Comparison of ENCODE assay signal across 10 mouse cellular contexts in genomic region chr19:53461025-53462015, GRCm38 (mm10).
DNase-seq lines count a peak whose midpoint lies in the region; ATAC-seq lines count a peak whose summit lies in the region.
"Had no signal": no experiment of that assay in that cellular context is flagged by ENCODE, and none has a peak within 500 bp of the region (broad histone marks: within the 10 kb centered on the region; RNA-seq: fewer than 3 reads in every experiment).

No protein-coding gene starts in this region.

- peak overlapping the region; percentile 11; the same call in 1 of the 2 replicates for H3K4me2 ChIP-seq in heart, embryonic 15.5 days

- H3K4me1 ChIP-seq in heart, embryonic 15.5 days (replicated peaks), result peaks cover 18% of the 10 kb centered on the region

- WGBS in heart, embryonic 15.5 days, result 61% methylated on average over 17 of the region's 17 CpGs

- ATAC-seq in heart, embryonic 15.5 days (replicated peaks; ENCODE audit: insufficient number of reproducible peaks, insufficient read depth, low FRiP score, low read depth), result no peak
- peak; percentile 38 to 48 for ATAC-seq in hematopoietic stem cell, adult 5-6 weeks (replicated peaks in 1 of 2; ENCODE audit: insufficient read depth in 1 of 2, low FRiP score in 2 of 2, low TSS enrichment in 1 of 2, low read depth in 1 of 2, poor library complexity in 2 of 2, severe bottlenecking in 2 of 2)

- no peak overlapping the region; the same call in 1 of the 2 replicates for H3K27ac ChIP-seq in heart, embryonic 15.5 days

- H3K9ac ChIP-seq in heart, embryonic 15.5 days, result peak overlapping the region; percentile 15; the same call in 1 of the 2 replicates

- no peaks in the 10 kb centered on the region for H3K36me3 ChIP-seq in heart, embryonic 15.5 days

- peaks cover 13% of the 10 kb centered on the region for H3K27me3 ChIP-seq in heart, embryonic 15.5 days

- no peak for DNase-seq in heart, adult 11 months
- DNase-seq in thymus, postnatal 0 days (ENCODE audit: low spot score), result peak; percentile 46
- no peak for DNase-seq in thymus, adult 18-20 months
- no peak for DNase-seq in left cerebral cortex, adult 18-20 months (ENCODE audit: low spot score in 2 of 2)
- DNase-seq in adrenal gland, adult (ENCODE audit: inconsistent age in 2 of 2, low spot score in 1 of 2), result no peak
- no peak for DNase-seq in heart, postnatal 36 days
- DNase-seq: kidney, adult 2 months had no signal

- H3K4me3 ChIP-seq in heart, embryonic 15.5 days, result no peak overlapping the region
- H3K4me3 ChIP-seq: erythroblast, embryonic 14.5 days had no signal

- peaks cover 2% of the 10 kb centered on the region; the same call in 1 of the 2 replicates for H3K9me3 ChIP-seq in heart, embryonic 15.5 days (replicated peaks)

- intact Hi-C loops in heart, postnatal 36 days (cut with DNase I), result no loop called here
